Mouse (Mus musculus) spleen, adult 18-20 months (tissue): ENCODE data around the gene Ifrd1.
A peak's percentile ranks its signal among the peaks of the same experiment; 100 is the strongest.

Experiments
- DNase-seq, 2 experiments: peaks; one replicate each; pipeline ENCODE4 v3.0.0; 2022; ENCODE audit warnings: mixed read lengths in 2 of 2

The Ifrd1 gene

DNA sequence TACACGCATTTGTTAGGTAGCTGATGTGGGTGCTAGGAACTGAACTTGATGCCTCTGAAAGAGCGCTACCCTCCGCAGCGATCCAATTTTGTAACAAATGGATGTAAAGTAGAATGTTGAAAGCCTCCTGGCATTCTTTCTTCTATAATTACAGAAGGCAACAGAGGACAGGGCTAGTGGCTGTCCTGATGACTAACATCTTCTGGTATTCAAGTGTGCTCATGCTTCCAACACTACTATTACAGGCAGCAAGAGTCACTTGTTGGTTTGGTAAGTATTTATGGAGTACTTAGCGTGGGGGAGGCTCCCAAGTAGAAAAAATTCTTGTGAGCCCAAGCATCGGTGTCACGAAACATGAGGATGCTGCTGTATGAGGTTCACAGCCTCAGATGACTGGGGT lies 9.1 kb downstream of the Ifrd1 start:
- no peak for DNase-seq

- no peak for DNase-seq
Observed at GRCm38 (mm10) chr12:40232231-40232630, 16.1 kb downstream of the Ifrd1 start.

- DNase-seq: no peak
Observed at GRCm38 (mm10) chr12:40231632-40232031, 16.7 kb downstream of the Ifrd1 start.

DNA sequence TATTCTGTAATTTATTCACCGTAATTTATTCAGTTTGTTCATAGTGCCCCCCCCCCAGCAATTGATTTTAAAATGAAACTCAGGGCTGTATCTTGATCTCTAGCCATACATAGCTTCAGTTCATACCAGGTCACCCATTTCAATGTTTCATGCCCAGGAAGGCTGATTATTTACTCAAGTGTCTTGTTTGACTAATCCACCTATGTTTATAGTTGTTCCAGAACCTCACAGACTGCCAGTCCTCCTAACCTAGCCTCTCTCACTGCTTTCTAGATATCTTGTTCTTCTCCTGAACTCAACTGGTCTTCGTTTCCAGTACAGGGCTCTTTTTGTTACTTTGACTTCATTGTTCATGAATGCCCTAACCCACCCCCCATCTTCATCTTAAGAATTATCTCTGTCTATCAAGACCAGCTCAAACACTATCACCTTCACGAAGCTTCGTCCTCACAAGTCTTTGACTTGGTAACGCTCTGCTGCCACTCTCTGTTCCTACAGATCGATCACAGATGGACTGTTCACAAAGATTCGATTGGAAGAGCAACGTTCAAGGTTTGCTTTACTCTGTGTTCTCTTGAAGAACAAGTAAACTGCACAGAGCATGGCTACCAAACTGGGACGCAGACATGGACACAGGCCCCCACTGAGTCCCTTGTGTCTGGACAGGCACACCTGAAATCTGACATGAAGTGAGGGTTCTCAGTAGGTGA lies 24.0 kb downstream of the Ifrd1 start:
- no peak for DNase-seq

DNA sequence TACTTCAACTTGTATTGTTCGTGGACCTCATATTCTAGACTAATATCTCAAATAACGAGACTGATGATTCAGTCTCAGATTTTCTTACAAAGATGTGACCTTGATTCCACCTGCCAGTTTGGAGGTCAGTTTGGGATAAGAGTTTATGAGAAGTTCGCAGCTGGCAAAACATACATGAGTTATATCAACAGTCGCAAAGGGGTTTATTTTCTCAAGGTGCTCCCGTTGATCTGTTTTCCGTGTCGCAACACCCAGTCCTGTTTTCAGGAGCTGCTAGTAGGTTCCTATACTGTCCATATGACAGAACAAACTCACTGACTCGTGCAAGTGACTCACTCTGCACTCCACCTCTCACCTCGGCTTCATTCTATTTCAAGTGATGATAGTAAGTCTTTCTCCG lies 24.6 kb downstream of the Ifrd1 start:
- no peak for DNase-seq

- peak; percentile 97 to 98 for DNase-seq
Observed at GRCm38 (mm10) chr12:40223082-40223619, 25.2 kb downstream of the Ifrd1 start.

GRCm38 (mm10) chr12:40222251-40223081 lies 25.8 kb downstream of the Ifrd1 start:
- DNase-seq: peak; percentile 89 to 90

DNA sequence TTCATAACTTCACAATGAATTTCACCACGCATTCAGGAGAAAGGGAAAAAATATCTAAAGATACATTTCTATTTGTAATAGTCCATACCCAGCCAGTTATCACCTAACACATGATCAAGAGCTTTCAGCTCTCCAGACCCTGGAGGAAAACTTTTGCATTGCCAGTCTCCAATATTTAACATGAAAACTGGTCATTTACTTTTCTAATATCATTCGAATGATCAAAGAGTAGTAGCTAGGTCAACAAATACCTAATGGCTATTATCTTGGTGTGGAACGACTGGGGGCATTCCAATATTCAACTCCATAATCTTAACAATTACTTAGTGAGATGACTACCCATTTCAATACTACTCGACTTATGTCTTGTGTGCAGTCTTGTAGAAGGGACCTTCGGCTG lies 26.7 kb downstream of the Ifrd1 start:
- DNase-seq: no peak

DNA sequence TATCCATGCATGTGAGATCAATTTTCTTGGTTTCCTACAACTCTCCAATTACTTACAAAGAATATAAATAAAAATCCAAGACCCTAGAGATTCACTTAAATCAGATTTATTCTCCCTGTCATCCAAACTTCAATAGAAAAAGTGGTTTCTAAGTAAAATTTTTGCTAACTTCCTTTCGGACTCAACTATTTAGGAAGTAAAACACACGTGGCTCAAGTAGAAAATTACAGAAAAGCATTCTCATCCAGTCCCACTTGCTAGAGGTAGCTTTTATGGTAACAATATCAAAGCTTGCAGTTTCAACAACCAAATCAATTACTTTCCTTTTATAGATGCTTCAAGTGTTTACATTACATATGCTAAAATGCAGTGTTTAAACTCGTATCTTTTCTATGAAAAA lies 27.4 kb downstream of the Ifrd1 start:
- DNase-seq: no peak

DNA sequence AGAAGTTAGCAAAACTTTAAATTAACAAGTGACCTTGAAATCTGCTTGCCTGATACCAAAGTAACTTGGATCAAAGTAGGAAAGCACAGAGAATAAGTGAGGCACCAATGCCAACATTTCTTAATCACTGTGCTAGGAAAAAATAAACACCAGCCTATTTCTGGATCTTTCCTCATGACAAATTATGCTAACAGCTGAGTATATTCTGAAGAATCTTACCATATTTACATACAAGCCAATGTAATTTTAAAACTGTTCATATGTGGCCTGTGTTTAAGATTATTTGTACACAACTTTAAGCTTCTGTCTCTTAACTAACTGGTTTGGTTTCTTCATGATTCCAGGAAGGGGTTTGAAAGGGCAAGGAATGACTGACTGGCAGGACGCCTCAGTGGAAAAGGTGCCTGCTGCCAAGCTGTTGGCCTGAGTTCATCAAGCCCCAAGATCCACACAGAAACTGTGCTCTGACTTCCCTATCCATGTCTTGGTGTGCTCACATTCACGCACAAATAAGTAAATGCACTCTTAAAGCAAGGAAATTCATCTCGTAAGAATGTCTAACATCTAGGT lies 28.2 kb downstream of the Ifrd1 start:
- no peak for DNase-seq

DNA sequence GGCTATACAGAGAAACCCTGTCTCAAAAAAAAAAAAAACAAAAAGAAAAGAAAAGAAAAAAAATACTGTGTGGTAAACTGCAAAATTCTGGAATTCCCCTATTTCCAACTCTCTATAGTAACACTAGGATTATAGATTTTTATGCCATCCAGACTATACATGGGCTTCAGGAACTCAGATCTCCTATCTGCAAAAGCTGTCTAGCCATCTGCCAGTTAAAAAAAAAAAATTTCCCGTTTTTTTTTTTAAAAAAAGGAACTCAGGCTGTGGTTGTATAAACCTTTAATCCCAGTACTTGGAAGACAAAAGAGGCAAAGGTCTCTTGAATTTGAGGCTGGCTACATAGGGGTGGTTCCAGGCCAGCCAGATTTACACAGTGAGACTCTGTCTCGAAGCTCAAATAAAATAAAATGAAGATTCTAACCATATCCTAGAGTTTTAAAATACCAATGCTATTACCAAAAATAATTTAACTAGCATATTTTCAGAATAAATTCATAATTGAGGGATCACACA lies 29.8 kb downstream of the Ifrd1 start:
- DNase-seq: no peak

- no peak for DNase-seq
Observed at GRCm38 (mm10) chr12:40217776-40218175, 30.5 kb downstream of the Ifrd1 start.

GRCm38 (mm10) chr12:40214888-40215876 lies 33.1 kb downstream of the Ifrd1 start:
- DNase-seq: no peak

- no peak for DNase-seq
Observed at GRCm38 (mm10) chr12:40209049-40209448, 39.3 kb downstream of the Ifrd1 start.

DNA sequence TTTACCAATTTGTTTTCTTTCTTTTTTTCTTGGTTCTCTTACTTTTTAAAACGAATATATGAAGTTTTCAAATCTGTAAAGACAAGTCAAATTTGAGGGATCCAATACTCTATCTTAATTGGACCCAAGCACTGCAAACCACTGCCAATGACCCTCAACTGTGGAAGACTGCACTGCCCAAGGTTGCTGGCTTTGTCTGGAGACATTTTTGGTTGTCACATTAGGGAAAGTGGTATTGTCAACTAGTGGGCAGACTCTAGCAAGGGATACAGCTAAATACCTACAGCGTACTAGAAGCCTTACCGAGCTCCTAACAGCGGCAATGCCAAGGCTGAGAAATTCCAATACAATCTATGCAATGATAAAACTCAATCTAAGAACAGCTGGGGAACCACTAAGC lies 40.4 kb downstream of the Ifrd1 start:
- DNase-seq: no peak

- DNase-seq: no peak
Observed at GRCm38 (mm10) chr12:40202161-40203035, 45.9 kb downstream of the Ifrd1 start.

GRCm38 (mm10) chr12:40200484-40201235 lies 47.6 kb downstream of the Ifrd1 start:
- DNase-seq: no peak

- peak; percentile 17 to 59 for DNase-seq
Observed at GRCm38 (mm10) chr12:40199795-40200402, 48.4 kb downstream of the Ifrd1 start.

- peak in 1 of 2 experiments; percentile 16 for DNase-seq
Observed at GRCm38 (mm10) chr12:40199302-40199701, 49.0 kb downstream of the Ifrd1 start, which contains the start of gene Lsmem1. Gene Lsmem1, minus strand, starts transcription at chr12:40199490.

DNA sequence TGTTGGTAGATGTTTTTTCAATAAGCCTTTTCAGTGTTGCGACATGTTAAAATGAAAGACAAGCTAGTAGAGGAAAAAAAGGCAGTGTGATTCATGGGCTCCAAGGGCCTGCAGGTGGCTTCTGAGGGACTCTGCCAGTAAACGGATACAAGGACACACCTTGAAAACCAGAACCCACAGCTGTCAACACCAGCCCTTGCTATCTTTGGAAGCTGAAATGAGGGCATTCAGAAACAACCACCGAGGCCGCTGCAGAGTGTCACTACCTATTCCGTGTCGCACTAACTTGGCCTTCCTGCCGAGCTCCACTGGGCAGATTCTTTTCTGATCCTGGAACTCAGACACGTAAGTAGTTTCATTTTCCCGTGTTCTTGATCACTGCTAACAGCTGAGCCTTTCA lies 49.9 kb downstream of the Ifrd1 start:
- DNase-seq: no peak
